8 mouse cellular contexts compared by ENCODE assay signal in genomic region chr2:126593831-126594610, GRCm38 (mm10). TPM values are rescaled to one million over a fixed set of nuclear protein-coding genes. Genes with fewer than 3 reads are reported as not detected.
DNase-seq lines count a peak whose midpoint lies in the region; ATAC-seq and TF ChIP-seq lines count a peak whose summit lies in the region.

No protein-coding gene starts in this region.

- peak overlapping the region; percentile 35 for H3K4me3 ChIP-seq in intestine, postnatal 0 days (ENCODE audit: low read depth, low read length)
- H3K4me3 ChIP-seq in liver, embryonic 11.5 days (ENCODE audit: low read depth, low read length), result peak overlapping the region; percentile 36
- H3K4me3 ChIP-seq in stomach, embryonic 16.5 days (replicated peaks; ENCODE audit: low read length), result peak overlapping the region; percentile 37

- H3K9ac ChIP-seq in intestine, postnatal 0 days (ENCODE audit: low read depth, low read length), result no peak overlapping the region
- H3K9ac ChIP-seq in liver, embryonic 11.5 days (ENCODE audit: low read depth, low read length), result peak overlapping the region; percentile 34
- peak overlapping the region; percentile 68 for H3K9ac ChIP-seq in stomach, embryonic 16.5 days (ENCODE audit: low read length)

- peak; percentile 92 for TF ChIP-seq CTCF in intestine, postnatal 0 days (IDR thresholded peaks at IDR 0.05; ENCODE audit: low read depth)

- 0 out of 2 replicates have a peak, but pooled peaks have one; percentile 42 for ATAC-seq in intestine, postnatal 0 days
- ATAC-seq in liver, embryonic 11.5 days (replicated peaks; ENCODE audit: low FRiP score), result peak; percentile 66
- ATAC-seq in stomach, embryonic 16.5 days (ENCODE audit: insufficient read depth, low FRiP score), result no peak

- no peaks in the 10 kb centered on the region for H3K27me3 ChIP-seq in intestine, postnatal 0 days (replicated peaks; ENCODE audit: control insufficient read depth, insufficient read depth, low read length)
- no peaks in the 10 kb centered on the region for H3K27me3 ChIP-seq in liver, embryonic 11.5 days (replicated peaks; ENCODE audit: control insufficient read depth, insufficient read depth, low read length)
- no peaks in the 10 kb centered on the region for H3K27me3 ChIP-seq in stomach, embryonic 16.5 days (ENCODE audit: control insufficient read depth, insufficient read depth, low read length)

- H3K9me3 ChIP-seq in intestine, postnatal 0 days (ENCODE audit: control insufficient read depth), result no peaks in the 10 kb centered on the region
- H3K9me3 ChIP-seq in liver, embryonic 11.5 days (ENCODE audit: control insufficient read depth, low read length), result no peaks in the 10 kb centered on the region
- H3K9me3 ChIP-seq in stomach, embryonic 16.5 days (replicated peaks; ENCODE audit: control insufficient read depth, low read length), result no peaks in the 10 kb centered on the region

- WGBS in intestine, postnatal 0 days, result 28% methylated on average over 26 of the region's 26 CpGs
- 25% methylated on average over 26 of the region's 26 CpGs for WGBS in liver, embryonic 11.5 days
- 25% methylated on average over 26 of the region's 26 CpGs for WGBS in stomach, embryonic 16.5 days

- H3K27ac ChIP-seq in intestine, postnatal 0 days (ENCODE audit: low read depth, low read length), result no peak overlapping the region
- H3K27ac ChIP-seq in liver, embryonic 11.5 days (ENCODE audit: low read depth, low read length), result no peak overlapping the region
- H3K27ac ChIP-seq in stomach, embryonic 16.5 days (ENCODE audit: low read length), result no peak overlapping the region

- DNase-seq in 416B (ENCODE audit: low read depth), result peak; percentile 69
- peak; percentile 66 for DNase-seq in adrenal gland, adult 2 months
- peak; percentile 47 for DNase-seq in embryo, embryonic 11.5 days (ENCODE audit: low read depth, low spot score)
- peak; percentile 94 for DNase-seq in heart, adult 11 months
- peak; percentile 66 for DNase-seq in liver, embryonic 11.5 days (ENCODE audit: low spot score)
- peak; percentile 61 to 75 for DNase-seq in natural killer cell, adult 2 months (ENCODE audit: low spot score in 2 of 2)

- H3K4me1 ChIP-seq in intestine, postnatal 0 days (replicated peaks; ENCODE audit: control insufficient read depth, insufficient read depth, low read length), result no peaks in the 10 kb centered on the region
- H3K4me1 ChIP-seq in liver, embryonic 11.5 days (replicated peaks; ENCODE audit: control insufficient read depth, insufficient read depth, low read length), result peaks cover 3% of the 10 kb centered on the region; the same call in 1 of the 2 replicates
- no peaks in the 10 kb centered on the region for H3K4me1 ChIP-seq in stomach, embryonic 16.5 days (ENCODE audit: control insufficient read depth, insufficient read depth, low read length)

- H3K36me3 ChIP-seq in intestine, postnatal 0 days (ENCODE audit: control insufficient read depth, insufficient read depth), result no peaks in the 10 kb centered on the region
- no peaks in the 10 kb centered on the region for H3K36me3 ChIP-seq in liver, embryonic 11.5 days (ENCODE audit: control insufficient read depth, insufficient read depth, low read length)
- no peaks in the 10 kb centered on the region for H3K36me3 ChIP-seq in stomach, embryonic 16.5 days (ENCODE audit: control insufficient read depth, insufficient read depth, low read length)

- peak overlapping the region; percentile 69 for H3K4me2 ChIP-seq in intestine, postnatal 0 days (replicated peaks; ENCODE audit: low read depth)
- peak overlapping the region; percentile 70 for H3K4me2 ChIP-seq in liver, embryonic 11.5 days
- H3K4me2 ChIP-seq in stomach, embryonic 16.5 days (ENCODE audit: low read depth, low read length), result peak overlapping the region; percentile 74

RNA-seq across cellular contexts. Expression of gene Hdc, which starts 25.1 kb away (rescaled TPM):
- 10 to 100 TPM in 1 of 2 experiments, 1 to 10 TPM in 1; 2.0 to 51.8 TPM for total RNA-seq in adrenal gland, adult 2 months (2021)
- polyA plus RNA-seq in adrenal gland, adult 2 months (2012; rRNA removed), result 6.9 and 10.2 TPM in 2 replicates
- 0.92 and 1.2 TPM in 2 replicates for polyA plus RNA-seq in intestine, postnatal 0 days (2015; fragmentation: Nextera tagmentation; extraction: Ambion mirVana)
- polyA plus RNA-seq in liver, embryonic 11.5 days (2014; fragmentation: Nextera tagmentation; extraction: Ambion mirVana), result 7.4 and 9.4 TPM in 2 replicates
- 18.4 and 26.8 TPM in 2 replicates for polyA plus RNA-seq in stomach, embryonic 16.5 days (2015; fragmentation: Nextera tagmentation; extraction: Ambion mirVana)

RNA-seq across cellular contexts. Expression of gene Slc27a2, which starts 41.8 kb away (rescaled TPM):
- total RNA-seq in adrenal gland, adult 2 months (2021), result 10 to 100 TPM; 19.8 to 62.9 TPM
- polyA plus RNA-seq in adrenal gland, adult 2 months (2012; rRNA removed), result 20.4 and 29.0 TPM in 2 replicates
- 36.1 and 41.1 TPM in 2 replicates for polyA plus RNA-seq in intestine, postnatal 0 days (2015; fragmentation: Nextera tagmentation; extraction: Ambion mirVana)
- 39.0 and 39.6 TPM in 2 replicates for polyA plus RNA-seq in liver, embryonic 11.5 days (2014; fragmentation: Nextera tagmentation; extraction: Ambion mirVana)
- 5.2 and 6.2 TPM in 2 replicates for polyA plus RNA-seq in stomach, embryonic 16.5 days (2015; fragmentation: Nextera tagmentation; extraction: Ambion mirVana)
